Mouse (Mus musculus): ENCODE measurements at regions not wholly inside any gene's neighbourhood (a gene's known extent, or its start where the extent isn't known, plus 50 kb on each side); places are given as distances from the start of the nearest gene placed in this dataset.
"Not testable (repeated sequence)": the region's sequence is repeated elsewhere in the genome, so short reads cannot be mapped to it uniquely, and the experiment has no call there.

DNA sequence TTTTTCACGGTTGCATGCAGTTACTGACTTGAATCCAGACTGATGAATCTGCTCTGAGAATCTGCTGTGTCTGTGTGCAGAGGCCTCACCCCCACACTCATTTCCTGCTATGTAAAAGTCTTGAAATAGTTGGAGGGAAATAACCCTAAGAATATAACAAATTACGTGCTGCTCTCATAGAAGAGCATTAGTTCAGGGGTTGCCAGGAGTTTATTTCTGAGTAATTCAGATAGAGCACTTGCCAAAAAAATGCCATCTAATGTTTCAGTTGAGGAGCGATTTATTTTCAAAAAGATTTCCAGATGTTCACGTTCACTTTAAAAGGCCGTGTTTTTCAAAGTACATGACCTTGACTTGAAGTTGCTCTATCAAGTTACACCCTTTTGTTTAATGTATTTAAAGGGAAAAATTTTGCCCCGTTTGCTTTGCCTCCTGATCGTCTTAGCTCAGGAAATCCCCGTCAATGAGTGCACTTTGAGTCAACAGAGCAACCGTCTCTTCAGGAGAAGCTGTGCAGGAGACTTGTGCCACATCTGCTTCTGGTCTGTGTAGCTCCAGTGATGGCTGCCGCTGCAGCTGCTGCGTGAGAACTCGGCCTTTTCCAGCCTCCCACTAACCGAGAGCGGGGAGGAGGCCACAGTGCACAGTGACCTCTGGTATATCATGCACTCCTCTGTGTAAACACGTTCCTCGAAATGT, 50.9 kb upstream of the Sec61g start:
- peak; percentile 25 for DNase-seq (ENCODE audit: low spot score)

DNA sequence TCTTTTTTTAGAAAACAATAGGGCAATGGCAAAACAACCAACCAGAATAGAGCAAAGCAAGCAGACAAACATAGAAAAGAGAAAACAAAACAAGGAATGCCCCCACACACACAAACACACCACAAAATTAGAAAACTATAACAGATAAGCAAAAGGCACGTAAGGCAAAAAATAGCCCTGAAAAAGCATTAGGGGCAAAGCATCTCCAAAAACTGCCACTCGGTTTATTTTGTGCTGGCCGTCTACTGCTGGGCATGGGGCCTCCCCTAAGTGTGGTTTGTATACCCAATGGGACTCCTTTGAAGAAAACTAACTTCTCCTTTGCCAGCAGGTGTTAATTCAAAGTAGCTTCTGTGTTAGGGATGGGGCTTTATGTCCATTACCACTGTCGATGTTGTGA, 53.4 kb upstream of the Sec61g start:
- no peak for DNase-seq (ENCODE audit: low spot score)

DNA sequence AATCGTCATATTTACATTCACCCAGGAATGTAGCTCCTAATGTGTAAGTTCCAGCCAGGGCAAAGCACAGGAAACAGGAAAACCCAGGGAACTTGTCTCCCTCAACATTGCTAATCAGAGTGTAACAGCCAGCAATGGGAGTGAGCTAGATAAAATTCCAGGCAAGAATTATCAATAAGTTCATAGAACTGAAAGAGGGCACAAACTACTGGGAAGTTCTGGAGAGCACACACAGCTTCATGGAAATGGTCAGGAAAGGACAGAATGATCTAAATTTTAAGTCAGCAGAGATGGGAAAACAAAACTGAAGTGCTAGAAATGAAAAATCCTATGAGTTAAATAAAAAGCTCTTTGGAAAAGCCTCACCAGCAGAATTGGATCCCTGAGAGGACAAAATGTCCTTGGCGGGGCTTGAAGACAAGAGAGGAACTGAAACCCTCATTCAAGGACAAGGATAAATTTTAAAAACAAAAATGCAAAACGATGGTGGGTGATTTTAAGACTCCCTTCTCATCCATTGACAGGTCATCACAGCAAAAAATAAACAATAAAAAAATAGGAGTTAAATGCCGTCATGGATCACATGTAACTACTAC, 80.9 kb upstream of the Sec61g start:
- no peak for DNase-seq (ENCODE audit: low spot score)

DNA sequence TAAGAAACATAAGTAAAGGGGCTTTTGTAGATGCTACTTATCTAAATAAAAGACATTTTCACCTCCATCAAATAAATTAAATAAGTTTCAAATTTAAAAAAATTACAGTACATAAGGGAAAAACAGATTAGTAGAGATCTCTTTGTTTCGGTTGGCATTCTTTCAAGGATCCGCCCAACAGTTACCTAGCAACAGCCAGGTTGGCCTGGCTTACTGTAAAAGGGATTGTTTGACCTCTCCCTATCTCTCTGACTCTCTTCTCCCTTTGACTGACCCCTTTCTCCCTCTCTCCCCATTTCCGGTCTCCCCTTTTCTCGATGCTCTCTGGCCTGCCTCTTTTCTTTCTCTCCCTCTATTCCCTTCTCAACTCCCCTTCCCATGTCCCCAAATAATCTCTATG, 82.3 kb upstream of the Sec61g start:
- DNase-seq (ENCODE audit: low spot score), result no peak

DNA sequence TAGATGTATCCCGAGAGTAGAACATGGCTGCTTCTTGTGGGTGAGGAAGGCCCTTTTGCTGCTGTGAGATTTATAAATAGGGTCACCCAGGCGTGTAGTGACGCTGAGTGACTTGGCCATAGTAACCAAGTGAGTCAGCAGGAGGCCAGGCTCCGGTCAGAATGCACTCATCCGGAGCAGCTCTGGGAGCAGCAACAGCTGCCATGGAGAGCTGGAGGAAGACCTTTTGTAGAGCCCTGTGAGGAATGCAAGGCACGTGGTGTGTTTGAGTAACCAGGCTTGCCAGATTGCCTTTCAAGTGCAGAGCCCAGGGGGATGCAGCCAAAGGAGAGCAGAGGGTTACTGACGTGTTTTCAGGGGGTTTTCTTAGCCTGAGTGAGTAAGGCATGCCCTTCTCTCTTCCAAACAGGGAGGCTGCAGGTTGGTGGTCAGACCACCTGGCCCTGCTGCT, 83.2 kb upstream of the Sec61g start:
- DNase-seq (ENCODE audit: low spot score), result peak; percentile 58

DNA sequence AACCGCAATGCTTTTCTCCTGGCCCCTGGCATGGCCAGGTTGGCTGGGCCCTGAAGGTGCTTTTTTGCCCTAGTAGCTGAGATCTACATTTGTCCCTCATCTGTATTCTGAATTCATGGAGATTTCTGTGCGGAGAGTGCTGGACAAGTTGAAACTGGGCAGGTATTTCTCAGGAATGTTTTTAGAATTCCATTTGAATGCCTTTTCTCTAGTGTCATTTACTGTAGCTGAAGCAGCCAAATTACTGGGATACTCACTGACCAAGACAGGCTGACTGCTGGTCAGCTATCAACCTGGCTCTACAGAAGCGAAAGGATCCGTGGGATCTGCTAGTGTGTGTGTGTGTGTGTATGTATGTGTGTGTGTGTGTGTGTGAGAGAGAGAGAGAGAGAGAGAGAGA, 83.7 kb upstream of the Sec61g start:
- no peak for DNase-seq (ENCODE audit: low spot score)

DNA sequence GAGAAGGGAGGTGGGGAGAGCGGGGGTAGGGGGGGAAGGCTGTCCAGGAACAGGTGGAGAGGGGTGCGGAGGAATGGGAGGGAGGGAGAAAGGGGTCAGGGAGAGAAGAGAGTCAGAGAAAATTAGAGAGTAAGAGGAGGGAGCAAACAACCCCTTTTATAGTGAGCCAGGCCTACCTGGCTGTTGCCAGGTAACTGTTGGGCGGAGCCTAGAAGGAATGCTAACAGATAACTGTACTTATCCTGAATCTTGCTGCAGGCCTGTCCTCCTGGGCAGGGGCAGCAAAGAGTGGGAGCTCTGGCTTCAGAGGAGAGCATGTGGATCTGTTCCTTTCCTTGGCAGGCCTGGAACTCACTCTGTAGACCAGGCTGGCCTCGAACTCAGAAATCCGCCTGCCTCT, 84.5 kb upstream of the Sec61g start:
- DNase-seq (ENCODE audit: low spot score), result no peak

DNA sequence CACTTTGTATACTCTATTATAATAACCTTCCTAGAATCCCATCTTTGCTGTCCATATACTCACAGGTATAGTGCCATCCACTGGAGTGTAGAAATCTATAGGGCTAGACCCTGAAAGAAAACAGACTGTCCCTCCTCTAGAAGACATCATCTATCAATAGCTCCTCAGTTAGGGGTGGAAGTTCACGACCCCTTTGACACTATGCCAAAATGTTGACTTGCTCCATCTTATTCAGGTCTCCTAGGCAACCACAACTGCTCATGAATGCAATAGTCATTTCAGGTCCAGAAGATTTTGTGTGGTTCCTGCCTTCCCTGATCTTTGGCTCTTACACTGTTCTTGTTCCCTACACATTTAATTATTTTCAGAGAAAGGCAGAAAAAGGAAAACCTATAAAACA, 86.5 kb upstream of the Sec61g start:
- no peak for DNase-seq (ENCODE audit: low spot score)

DNA sequence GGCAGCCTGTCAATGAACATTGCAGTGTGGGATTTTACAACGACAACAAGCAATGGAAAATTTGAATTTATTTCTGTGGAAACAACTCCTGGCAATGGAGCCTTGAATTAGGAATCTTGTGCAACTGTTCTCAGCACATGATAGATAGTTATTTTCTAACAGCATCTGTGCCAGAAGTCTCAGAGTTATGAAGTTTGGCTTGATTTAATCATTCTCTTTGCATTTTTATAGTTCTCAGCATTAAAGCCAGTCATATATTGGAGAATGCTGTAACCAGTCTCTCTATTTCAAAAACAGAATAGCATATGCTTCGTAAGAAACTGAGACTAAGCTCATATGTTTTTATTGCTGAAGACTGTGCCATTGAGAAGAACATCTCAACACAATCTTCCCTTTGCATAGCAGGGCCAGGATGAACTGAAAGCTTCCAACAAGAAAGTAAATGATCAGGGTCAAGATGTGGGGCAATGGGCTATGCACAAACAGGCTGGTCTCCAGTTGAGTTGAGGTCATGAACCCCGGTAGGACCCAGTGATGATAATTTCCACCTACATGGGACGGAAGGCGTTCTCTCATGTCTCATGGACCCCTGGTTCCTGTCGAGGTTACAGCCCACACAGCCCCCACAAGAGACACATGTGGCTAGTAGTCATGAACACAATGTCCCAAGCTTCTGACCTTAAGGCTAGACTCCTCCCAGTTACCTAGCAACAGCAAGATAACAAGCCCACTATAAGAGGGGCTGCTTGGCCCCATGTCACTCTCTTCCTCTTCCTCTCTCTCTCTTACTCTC, 89.0 kb upstream of the Sec61g start:
- DNase-seq (ENCODE audit: low spot score), result no peak

DNA sequence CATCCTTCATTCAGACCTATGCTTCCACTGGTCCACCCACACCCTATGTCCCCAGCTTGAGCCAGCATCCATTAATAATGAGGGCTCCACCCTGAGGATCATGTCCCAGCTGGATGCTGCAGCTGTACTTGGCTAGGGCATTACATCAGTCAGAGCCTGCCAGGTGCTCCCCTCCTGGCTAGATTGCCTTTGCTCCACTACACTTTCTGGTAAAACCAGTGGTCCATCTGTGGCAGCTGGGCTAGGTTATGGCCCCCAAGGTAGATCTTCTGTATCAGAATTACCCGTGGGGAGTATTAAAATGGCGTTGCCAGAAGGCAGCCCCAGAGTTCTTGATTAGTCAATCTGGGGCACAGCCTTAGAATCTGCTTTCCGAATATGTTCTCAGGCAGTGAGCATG, 94.7 kb upstream of the Sec61g start:
- DNase-seq (ENCODE audit: low spot score), result no peak

DNA sequence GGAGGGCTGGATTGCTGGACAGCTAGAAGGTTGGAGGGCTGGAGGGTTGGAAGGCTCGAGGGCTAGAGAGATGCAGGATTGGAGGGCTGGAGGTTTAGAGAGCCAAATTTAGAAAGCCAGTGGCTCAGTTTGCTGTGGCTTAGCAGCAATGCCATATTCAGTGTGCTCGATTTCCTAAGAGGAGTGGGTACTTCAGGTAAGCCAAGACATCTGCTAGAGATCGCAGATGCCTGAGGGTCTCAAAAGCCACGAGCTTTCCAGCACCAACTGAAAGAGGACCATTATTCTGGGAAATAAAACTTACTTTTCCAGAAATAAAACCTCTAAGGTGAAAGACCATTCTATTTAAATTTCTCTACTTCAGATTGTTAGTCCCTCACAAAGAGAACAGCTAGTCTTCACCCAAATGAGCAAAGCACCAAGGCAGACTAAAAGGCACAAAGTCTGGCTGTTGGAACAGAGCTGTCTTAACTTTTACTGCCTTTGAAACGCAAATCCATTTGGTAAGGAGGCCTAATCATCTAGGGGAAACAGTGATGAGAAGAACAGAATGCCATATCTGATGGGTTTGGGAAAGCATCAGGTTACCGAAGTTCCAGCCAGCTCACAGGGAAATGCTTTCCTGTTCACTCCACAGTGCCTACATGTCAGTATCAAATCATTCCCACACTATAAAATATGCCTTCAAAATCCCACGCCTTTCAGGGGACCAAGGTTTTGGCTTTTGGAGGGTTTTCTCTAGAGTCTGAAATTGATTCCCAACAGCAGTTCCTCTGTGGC, 98.3 kb upstream of the Sec61g start:
- no peak for DNase-seq (ENCODE audit: low spot score)

DNA sequence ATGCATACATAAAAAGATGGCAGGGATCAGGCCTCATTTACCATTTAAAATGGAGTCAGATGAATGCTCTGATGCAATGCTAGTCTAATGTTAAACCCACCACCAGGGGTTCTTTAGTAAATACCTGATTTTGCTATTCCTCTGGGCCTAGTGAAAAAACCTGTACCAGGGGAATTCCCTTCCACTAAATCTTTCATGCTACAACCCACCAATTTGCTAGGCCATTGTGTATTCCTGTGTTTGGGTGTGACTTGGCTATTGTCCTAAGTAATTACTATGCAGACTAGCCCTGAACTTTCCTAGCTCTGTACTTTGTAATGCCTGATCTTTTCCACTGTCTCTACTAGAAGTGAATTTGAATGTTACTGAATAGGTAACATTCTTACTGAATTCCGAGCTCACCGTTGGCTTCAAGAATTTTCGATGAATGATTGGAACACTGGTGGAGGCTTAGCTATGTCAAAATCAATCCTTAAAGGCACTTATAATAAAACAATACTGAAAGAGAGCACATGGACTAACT, 99.7 kb upstream of the Sec61g start:
- not testable (repeated sequence) for DNase-seq (ENCODE audit: low spot score)

DNA sequence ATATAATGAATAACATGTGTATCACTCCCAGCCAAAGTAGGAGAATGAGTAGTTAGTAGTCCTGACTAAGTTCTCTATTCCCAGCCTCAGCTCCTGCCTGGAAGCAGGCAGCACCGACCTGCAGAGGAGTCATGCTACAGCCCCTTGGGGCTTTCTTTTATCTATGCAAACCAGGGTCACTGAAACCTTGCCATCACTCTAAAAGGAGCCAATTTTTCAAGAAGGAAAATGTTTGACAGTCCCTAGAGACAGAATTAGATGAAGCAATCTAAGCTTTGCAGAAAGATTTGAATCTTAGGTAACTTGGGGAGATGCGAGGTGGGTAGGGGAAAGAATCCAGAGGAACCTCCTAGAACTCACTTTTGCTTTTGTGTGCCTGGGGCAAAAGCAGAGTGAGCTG, 103.5 kb upstream of the Sec61g start:
- DNase-seq (ENCODE audit: low spot score), result no peak

DNA sequence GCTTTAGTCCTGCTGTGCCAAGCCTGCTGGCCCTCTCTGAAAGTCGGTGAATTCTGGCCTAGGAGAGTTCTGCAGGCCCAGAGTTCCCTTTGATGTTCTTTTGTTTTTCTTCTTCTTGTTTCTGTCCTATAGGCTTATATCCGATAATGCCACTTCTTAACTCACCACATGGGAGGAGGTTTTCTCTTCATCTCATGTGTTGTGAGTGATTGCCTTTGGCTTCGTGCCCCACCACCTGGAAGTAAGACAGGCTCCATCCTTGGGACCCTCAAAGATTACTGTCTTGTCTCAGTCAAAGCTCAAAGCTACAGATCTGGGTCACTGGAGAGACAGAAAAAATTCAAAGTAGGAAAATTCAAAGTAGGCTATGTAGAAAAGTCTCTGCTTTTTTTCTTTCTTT, 104.2 kb upstream of the Sec61g start:
- DNase-seq (ENCODE audit: low spot score), result no peak

DNA sequence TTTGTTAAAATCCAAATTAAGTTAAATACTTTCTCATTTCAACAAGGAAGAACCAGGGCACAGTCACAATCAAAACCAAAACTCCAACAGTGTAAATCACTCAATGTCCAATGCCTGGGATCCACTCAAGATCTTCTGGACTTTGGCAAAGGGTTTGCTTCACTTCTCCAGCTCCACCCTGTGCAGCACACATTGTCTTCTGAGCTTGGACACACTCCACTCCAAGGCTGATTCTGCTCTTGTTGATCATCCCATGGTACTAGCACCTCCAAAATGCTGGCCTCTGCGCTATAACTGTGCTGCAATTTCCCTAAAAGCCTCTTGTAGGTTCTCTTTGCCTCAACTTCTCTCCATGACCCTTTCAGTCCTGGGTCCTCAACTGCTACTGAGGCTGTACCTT, 111.5 kb upstream of the Sec61g start:
- no peak for DNase-seq (ENCODE audit: low spot score)

DNA sequence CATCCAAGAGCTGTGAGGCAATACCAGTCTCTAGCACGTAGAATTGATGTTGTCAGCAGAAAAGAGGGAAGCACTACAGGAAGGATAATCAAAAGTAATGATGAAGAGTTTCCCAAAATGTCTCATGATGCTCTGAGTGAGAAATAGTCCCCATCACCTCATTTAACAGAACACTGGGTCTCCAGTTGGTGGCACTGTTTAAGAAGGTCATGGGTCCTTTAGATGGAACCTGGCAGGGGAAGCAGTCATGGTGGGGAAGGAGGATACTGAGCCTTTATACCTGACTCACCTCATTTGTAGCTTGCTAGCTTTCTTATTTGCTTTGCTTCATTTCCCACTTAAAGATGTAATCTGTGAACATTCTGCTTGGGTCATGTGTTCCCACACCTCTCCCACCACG, 115.4 kb upstream of the Sec61g start:
- no peak for DNase-seq (ENCODE audit: low spot score)

DNA sequence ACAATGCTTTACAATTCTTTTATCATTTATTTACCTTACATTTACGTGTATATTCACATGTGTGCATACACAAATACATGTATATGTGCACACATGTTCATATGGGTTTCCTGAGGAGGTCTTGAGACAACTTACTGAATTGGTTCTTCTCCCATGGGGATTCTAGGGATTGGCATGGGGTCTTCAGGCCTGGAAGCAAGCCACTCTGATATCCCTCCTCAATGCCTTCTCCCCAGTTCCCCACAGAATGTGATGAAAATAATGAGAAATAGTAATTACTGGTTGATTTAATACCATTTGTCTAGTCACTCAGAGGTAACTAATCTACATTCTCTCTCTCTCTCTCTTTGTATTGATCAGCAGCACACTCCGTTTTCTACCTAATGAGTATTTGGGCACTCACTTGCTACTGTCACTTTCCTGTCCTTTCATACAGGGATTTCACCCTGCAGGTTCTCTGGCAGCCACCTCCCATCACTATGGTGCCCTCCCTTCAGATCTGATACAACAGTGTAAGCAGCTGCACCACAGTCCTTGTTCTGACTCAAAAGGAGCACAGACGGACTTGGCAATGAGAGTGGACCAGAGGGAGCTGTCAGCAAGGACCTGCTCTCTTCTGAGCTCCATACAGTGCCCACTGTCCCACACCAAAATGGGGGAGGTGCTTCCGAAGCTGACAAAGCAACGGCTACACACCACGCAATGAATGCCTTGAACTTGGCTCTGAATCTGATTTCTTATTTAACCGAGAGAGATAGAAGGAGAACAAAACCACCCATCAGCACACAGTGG, 119.2 kb upstream of the Sec61g start:
- peak; percentile 26 for DNase-seq (ENCODE audit: low spot score)

DNA sequence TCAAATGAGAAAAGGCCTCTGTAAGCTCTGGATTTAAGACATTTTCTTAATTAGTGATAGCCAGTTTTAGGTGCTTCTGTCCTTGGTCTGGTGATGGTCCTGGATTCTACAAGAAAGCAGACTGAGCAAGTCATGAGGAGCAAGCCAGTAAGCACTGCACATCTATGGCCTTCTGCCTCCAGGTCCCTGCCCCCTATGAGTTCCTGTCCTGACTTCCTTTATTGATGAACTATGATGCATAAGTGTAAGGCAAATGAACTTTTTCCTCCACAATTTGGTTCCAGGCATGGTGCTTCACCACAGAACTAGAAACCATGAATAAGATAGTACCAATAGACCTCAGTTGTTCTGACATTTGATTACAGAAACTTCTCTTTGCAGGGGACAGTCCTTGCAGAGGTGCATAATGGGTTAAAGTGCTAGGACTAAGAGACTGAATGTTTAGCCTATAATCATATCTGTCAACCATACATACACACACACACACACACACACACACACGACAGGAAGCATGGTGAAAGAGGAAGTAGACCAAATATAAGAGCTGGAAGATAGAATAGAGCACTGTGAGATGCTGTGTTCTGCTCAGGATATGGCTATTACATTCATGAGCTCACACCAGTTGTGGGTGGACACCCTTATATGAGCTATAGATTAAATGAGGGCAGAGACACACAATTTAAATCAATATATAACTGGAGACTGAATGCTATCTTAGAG, 121.3 kb upstream of the Sec61g start:
- no peak for DNase-seq (ENCODE audit: low spot score)

DNA sequence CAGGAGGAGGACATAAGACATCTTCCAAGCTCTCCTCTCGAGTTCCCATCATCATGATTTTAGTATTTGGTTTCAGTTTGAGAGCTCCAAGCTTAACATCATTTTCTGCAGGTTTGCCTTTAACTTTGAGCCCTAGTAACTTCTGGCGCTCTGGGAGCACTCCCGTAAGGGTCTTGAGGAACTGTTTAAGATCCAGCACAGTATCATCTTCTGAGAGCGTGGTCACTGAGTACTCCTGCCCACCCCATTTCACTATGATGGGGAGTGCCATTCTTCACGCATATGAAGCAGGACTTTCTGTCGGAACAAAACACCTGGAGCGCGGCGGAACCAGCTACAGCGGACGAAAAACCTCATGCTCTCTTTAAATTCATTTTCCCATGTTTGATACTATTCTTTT, 116.2 kb upstream of the Egfr start:
- DNase-seq (ENCODE audit: low spot score), result not testable (repeated sequence)

DNA sequence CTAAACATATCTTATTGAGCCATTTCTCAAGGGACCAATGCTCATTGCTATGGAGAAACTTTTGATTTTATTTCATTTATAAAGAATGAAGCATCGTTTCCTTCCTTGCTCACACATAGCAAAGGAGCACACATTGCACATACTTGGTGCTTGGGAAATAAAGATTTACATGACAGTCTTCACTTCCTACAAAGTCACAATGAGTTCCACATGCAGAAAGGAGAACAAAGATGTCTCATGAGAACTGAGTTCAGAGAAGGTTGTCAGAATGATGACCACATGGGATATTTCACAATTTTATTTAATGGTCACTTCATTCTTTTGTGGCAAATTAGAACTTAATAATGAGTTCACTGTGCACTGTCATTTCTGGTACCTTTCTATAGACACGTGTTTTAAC, 114.3 kb upstream of the Egfr start:
- DNase-seq (ENCODE audit: low spot score), result no peak

DNA sequence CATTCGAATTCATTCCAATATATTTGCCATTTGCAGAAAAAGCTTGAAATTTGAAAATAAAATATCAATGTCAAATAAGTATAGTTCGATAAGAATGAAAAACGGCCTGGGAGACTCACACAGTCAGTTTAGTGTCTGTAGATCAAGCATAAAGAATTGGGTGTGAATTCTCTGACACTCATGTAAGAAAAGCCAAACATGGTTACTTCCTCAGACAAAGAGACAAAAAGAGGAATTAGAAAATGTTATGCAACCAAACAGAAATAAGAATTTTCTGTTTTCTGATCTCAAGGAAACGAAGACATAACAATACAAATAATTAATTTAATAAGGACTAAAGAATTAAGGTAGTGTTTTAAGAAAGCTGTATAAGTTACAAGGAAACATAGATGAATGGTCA, 113.7 kb upstream of the Egfr start:
- no peak for DNase-seq (ENCODE audit: low spot score)

All from ovary, postnatal 36 days (tissue).